Mouse (Mus musculus) spleen, adult 2 months (tissue): Measurements from ENCODE around the gene Lsm12. TPM values are rescaled to one million over a fixed set of nuclear protein-coding genes. Genes with fewer than 3 reads are reported as not detected.

Experiments used
- DNase-seq, 2 experiments: peaks; one replicate each; pipeline versions ENCODE4 v3.0.0 to v3.0.0-alpha.2; 2012 to 2021; ENCODE audit warnings: low spot score in 2 of 2, low read depth in 1 of 2
- H3K27ac ChIP-seq: fragments of 200-500 bp; 2 replicates; pipeline ENCODE4 v1.5.1; 2012; ENCODE audit warnings: low read length, inconsistent platforms; ENCODE audit not compliant: insufficient read depth
- H3K27me3 ChIP-seq: fragments of 200-500 bp; 2 replicates; pipeline ENCODE4 v1.6.1; 2012; ENCODE audit warnings: mild to moderate bottlenecking, moderate library complexity, low read length, inconsistent platforms; ENCODE audit not compliant: control insufficient read depth, insufficient read depth
- H3K36me3 ChIP-seq: fragments of 200-500 bp; 2 replicates; pipeline ENCODE4 v1.6.1; 2012; ENCODE audit warnings: mild to moderate bottlenecking, low read length, inconsistent platforms; ENCODE audit not compliant: control insufficient read depth, insufficient read depth
- H3K4me1 ChIP-seq: fragments of 200-500 bp; 2 replicates; pipeline ENCODE4 v1.6.1; 2011; ENCODE audit warnings: inconsistent platforms; ENCODE audit not compliant: control insufficient read depth, insufficient read depth, insufficient read length
- H3K4me3 ChIP-seq: fragments of 200-500 bp; 2 replicates; pipeline ENCODE4 v1.5.1; 2011; ENCODE audit warnings: mild to moderate bottlenecking, inconsistent platforms; ENCODE audit not compliant: insufficient read depth, insufficient read length; ENCODE audit errors: extremely low read depth
- CTCF ChIP-seq: fragments of 200-500 bp; IDR thresholded peaks from 2 replicates; pipeline ENCODE4 v1.5.1; 2011; ENCODE audit warnings: mild to moderate bottlenecking, inconsistent platforms; ENCODE audit not compliant: insufficient read depth, insufficient read length, insufficient replicate concordance; ENCODE audit errors: extremely low read depth
- POLR2A ChIP-seq: fragments of 200-500 bp; IDR thresholded peaks from 2 replicates; pipeline ENCODE4 v1.6.1; 2011; ENCODE audit warnings: low read depth, low read length, inconsistent platforms
- WGBS: fragments of 180-500 bp; shearing (Covaris S2); methylation state at CpG from one replicate; pipeline ENCODE4 v1.1.7; 2018; 5-methylcytosine and 5-hydroxymethylcytosine counted together
- polyA plus RNA-seq: library from polyadenylated mRNA; depleted of rRNA; stranded (reverse); fragments of >200 nt; gene quantifications from 2 replicates; pipeline ENCODE4 v1.2.3, GENCODE M21; 2012

Gene Lsm12
- polyA plus RNA-seq, 1 experiment, result 18.0 TPM

DNA sequence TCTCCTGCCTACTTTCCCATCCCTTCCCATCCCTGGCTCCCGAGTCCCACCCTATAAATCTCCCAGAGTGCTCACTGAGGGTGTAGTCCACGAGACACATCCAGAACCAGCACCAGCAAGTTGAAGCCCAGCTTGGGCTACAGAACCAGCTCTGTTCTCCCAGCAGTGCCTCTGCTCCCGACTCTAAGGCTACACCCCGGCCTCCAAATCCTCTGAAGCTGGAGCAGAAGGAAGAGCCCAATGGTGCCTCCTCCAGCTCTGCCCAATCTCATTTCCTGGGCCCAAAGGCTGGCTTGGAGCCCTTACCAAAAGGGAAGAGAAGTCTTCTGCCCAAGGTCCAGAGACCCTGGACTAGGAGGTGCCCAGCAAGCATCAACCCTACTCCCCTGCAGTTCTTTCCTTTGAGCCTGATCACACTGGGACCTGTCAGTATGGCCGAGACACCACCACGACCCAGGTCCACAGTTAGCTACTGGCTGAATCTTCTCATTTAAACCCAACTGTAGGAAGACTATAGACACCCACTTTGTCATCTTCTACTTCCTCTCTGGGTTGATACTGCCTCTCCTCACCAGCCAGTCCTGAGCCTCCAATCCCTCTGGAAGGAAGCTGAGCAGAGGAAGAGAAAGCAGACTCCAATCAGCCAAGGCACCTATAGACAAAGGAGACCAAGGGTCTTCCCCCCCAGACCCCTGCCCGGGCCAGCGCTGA, 36.3 kb upstream of the Lsm12 start:
- Histone ChIP-seq H3K36me3 (0 out of 2 replicates have a peak, but pooled peaks cover 1% of the 10 kb centered on the region), H3K27ac (no peak overlapping the region), H3K4me3 (no peak overlapping the region), H3K4me1 (peaks cover 32% of the 10 kb centered on the region), H3K27me3 (no peaks in the 10 kb centered on the region)
- DNase-seq, result no peak
- 79% methylated on average over 8 of the region's 8 CpGs for WGBS
- TF ChIP-seq CTCF (no peak), POLR2A (no peak)

DNA sequence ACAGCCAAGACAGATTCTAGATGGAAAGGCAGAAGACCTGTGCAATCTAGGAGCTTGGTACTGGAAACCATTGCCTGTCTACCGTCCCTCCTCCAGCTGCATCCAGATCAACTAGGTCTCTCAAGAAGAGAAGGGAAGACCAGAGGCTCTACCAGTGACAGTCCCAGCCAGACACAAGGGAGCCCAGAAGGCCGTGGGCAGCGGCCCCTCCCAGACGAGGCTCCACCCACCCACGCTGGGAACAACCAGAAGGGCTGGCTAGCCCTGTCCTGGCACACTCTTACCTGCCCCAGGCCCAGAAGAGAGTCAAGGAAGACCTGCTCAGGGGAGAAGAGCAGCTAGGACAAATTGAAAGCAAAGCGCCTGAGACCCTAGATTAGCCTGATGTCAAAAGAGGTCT, 35.4 kb upstream of the Lsm12 start:
- DNase-seq, result no peak
- no peak for TF ChIP-seq POLR2A
- no peak for TF ChIP-seq CTCF
- WGBS, result 54% methylated on average over 6 of the region's 6 CpGs
- Histone ChIP-seq H3K27ac (no peak overlapping the region), H3K4me3 (no peak overlapping the region), H3K27me3 (no peaks in the 10 kb centered on the region), H3K4me1 (peaks cover 37% of the 10 kb centered on the region), H3K36me3 (0 out of 2 replicates have a peak, but pooled peaks cover 1% of the 10 kb centered on the region)

DNA sequence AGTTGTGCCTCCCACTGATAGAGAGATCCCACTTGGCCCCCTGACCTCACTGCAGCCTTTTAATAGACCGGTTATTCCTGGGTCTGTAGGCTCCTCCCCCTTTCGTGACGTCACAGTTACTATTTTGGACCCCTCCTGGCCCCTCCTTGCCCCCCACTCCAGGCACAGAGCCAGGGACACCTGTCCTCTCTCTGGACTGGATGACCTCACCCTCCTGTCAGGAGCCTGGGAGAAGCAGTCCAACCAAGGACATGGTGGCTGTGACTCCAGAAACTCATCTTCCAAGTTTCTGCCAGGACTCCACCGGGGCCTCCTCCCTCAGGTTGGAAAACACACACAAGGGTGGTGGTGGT, 34.9 kb upstream of the Lsm12 start:
- Histone ChIP-seq H3K4me3 (no peak overlapping the region), H3K27me3 (no peaks in the 10 kb centered on the region), H3K36me3 (0 out of 2 replicates have a peak, but pooled peaks cover 1% of the 10 kb centered on the region), H3K4me1 (peaks cover 38% of the 10 kb centered on the region), H3K27ac (no peak overlapping the region)
- 36% methylated on average over 4 of the region's 4 CpGs for WGBS
- DNase-seq, result no peak
- TF ChIP-seq CTCF, result no peak
- TF ChIP-seq POLR2A, result no peak

DNA sequence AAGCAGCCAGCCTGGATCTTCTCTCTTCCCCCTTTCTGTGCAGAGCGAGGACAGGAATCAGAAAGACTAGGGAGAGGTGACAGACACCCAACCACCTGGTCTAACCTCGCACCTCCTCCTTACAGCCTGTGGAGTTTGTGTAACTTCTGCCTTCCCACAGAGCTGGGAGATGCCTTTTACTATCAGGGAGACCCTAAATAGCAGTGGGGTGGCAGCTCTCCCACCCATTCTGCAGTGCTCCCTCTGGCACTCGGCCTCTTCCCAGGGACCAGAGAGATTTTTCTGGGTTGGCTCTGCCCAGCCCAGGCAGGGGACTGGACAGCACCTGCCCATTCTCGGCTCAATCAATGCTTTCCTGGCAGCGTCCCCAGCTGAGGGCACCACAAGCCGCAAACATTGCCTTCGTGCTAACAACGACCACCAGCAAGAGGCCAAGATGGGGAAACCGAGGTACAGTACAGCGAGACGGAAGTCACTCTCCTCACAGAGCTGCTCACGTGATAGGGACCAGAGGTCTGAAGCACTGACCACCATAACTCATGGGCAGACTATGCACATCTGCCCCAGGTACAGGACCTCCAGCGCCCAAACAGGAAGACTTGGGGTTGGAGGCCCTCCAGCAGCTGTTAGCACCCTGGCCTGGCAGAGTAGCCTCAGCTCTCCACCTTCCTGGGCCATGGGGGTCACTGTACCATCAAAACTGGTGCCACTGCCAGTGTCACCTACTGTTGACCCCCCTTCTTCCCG, 34.3 kb upstream of the Lsm12 start:
- Histone ChIP-seq H3K36me3 (0 out of 2 replicates have a peak, but pooled peaks cover 1% of the 10 kb centered on the region), H3K4me3 (peak overlapping the region; percentile 61; the same call in 1 of the 2 replicates), H3K27ac (peak overlapping the region; percentile 6; the same call in 1 of the 2 replicates), H3K27me3 (no peaks in the 10 kb centered on the region), H3K4me1 (peaks cover 42% of the 10 kb centered on the region)
- DNase-seq, result no peak
- WGBS, result 44% methylated on average over 14 of the region's 14 CpGs
- TF ChIP-seq CTCF (no peak), POLR2A (no peak)

DNA sequence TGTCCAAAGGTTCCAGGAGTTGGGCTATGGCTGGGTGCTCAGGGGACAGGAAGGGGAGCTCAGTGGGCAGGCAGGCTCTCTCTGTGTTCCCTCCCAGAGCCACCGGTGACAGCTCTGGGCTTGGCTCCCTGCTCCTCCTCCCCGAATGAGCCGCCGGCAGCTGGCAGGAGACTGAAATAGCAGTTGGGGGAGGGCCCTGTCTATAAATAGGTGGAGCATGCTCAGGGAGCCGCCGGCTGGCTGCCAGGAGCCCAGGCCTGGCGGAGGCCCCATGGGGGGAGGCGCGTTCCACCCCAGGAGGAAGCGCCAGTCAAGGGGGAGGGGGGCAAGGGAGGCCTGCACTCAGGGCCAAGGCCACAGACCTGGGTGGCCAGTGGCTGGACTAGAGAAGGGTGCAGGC, 33.7 kb upstream of the Lsm12 start:
- no peak; the same call in 1 of the 2 replicates for TF ChIP-seq POLR2A
- TF ChIP-seq CTCF, result no peak
- Histone ChIP-seq H3K27me3 (no peaks in the 10 kb centered on the region), H3K4me3 (peak overlapping the region; percentile 61; the same call in 1 of the 2 replicates), H3K4me1 (peaks cover 42% of the 10 kb centered on the region), H3K36me3 (no peaks in the 10 kb centered on the region), H3K27ac (peak overlapping the region; percentile 61)
- 0% methylated on average over 10 of the region's 10 CpGs for WGBS
- DNase-seq, result peak; percentile 45 to 71

DNA sequence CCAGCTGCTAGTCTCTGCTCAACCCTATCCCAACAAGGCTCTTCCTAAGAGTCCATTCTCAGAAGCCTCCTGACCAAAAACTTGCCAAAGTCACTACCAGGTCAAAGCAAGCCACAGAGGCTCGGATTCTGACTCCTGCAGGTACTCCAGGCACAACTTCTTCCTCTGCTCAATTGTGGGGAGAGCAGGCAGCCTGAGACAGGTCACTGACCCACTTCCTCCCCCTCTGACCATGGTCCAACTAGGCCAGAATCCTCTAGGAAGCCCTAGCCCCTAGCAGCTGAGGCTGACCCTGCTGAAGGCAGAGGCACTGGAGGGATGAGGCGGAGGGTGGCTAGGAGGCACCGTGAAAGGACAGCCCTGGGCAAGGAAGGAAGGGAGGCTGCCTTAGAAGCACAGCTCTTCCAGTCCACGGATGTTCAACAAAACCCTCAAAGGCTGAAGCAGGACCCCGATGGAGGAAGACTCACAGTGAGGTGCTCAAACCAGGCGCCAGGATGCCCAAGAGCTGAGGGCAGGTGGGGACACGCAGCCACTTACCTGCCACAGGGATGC, 32.9 kb upstream of the Lsm12 start:
- TF ChIP-seq POLR2A (no peak), CTCF (no peak)
- H3K4me3 ChIP-seq, result peak overlapping the region; percentile 61; the same call in 1 of the 2 replicates
- no peaks in the 10 kb centered on the region for H3K36me3 ChIP-seq
- peaks cover 40% of the 10 kb centered on the region for H3K4me1 ChIP-seq
- no peaks in the 10 kb centered on the region for H3K27me3 ChIP-seq
- peak overlapping the region; percentile 61; the same call in 1 of the 2 replicates for H3K27ac ChIP-seq
- DNase-seq, result no peak
- 20% methylated on average over 7 of the region's 7 CpGs for WGBS
